Mouse (Mus musculus) CH12.LX (cell line): Measurements from ENCODE around the gene Itpr3. TPM values are rescaled to one million over a fixed set of nuclear protein-coding genes. Genes with fewer than 3 reads are reported as not detected.

Experiments
- DNase-seq: peaks from one replicate; pipeline ENCODE4 v3.0.0-alpha.2; 2013; ENCODE audit errors: extremely low read depth
- H3K27ac ChIP-seq: 2 replicates; pipeline ENCODE4 v1.5.1; 2012; ENCODE audit warnings: low read depth, mild to moderate bottlenecking, control low read depth, moderate library complexity; ENCODE audit not compliant: insufficient read depth
- H3K27me3 ChIP-seq: replicated peaks from 2 replicates; pipeline ENCODE3; 2012; ENCODE audit warnings: inconsistent platforms
- H3K36me3 ChIP-seq, 2 experiments: replicated peaks in 1 of 2; 2 replicates each; pipeline versions ENCODE3 to v1.6.1; 2012; ENCODE audit warnings: inconsistent platforms in 1 of 2, low read length in 1 of 2, mild to moderate bottlenecking in 1 of 2, mixed read lengths in 1 of 2, moderate library complexity in 1 of 2; ENCODE audit not compliant: control insufficient read depth in 1 of 2, insufficient read depth in 1 of 2
- H3K4me1 ChIP-seq, 2 experiments: 2 replicates each; pipeline ENCODE4 v1.6.1; 2012; ENCODE audit warnings: inconsistent platforms in 1 of 2, moderate library complexity in 1 of 2; ENCODE audit not compliant: insufficient read depth in 2 of 2, control insufficient read depth in 1 of 2
- H3K4me2 ChIP-seq: 2 replicates; pipeline ENCODE4 v1.6.1; 2012; ENCODE audit warnings: low read depth, mild to moderate bottlenecking, control low read depth; ENCODE audit not compliant: poor library complexity, insufficient read depth, severe bottlenecking
- H3K4me3 ChIP-seq, 3 experiments: fragments of 150-350 bp in 1 of 3; sonication (generic) in 1 of 3; replicated peaks in 1 of 3; 2 replicates each; pipeline versions ENCODE3 to v1.5.1; 2011 to 2012; ENCODE audit warnings: low read depth in 2 of 3, low read length in 2 of 3, mild to moderate bottlenecking in 2 of 3, moderate library complexity in 2 of 3, control low read depth in 1 of 3, improper control_type of control experiment in 1 of 3, inconsistent platforms in 1 of 3, mixed read lengths in 1 of 3; ENCODE audit not compliant: poor library complexity in 1 of 3
- H3K79me2 ChIP-seq: replicated peaks from 2 replicates; pipeline ENCODE4 v1.6.1; 2012; ENCODE audit warnings: mild to moderate bottlenecking, moderate library complexity; ENCODE audit not compliant: control insufficient read depth, poor library complexity, insufficient read depth, severe bottlenecking; ENCODE audit errors: extremely low read depth
- H3K9ac ChIP-seq: 2 replicates; pipeline ENCODE4 v1.6.1; 2012; ENCODE audit warnings: low read depth, mild to moderate bottlenecking, control low read depth, moderate library complexity; ENCODE audit not compliant: insufficient read depth
- H3K9me3 ChIP-seq: replicated peaks from 2 replicates; pipeline ENCODE3; 2012; ENCODE audit warnings: low read length, inconsistent platforms, mixed read lengths
- BHLHE40 ChIP-seq: IDR thresholded peaks from 2 replicates; pipeline ENCODE4 v1.6.1; 2011; ENCODE audit warnings: mild to moderate bottlenecking, low read depth, low read length, improper control_type of control experiment
- CHD2 ChIP-seq: IDR thresholded peaks from 2 replicates; pipeline ENCODE4 v1.6.1; 2011; ENCODE audit warnings: low read length, improper control_type of control experiment
- CTCF ChIP-seq, 2 experiments: IDR thresholded peaks in 1 of 2; conservative IDR thresholded peaks in 1 of 2; 2 replicates each; pipeline ENCODE4 v1.5.1; 2011 to 2012; ENCODE audit warnings: low read depth in 2 of 2, low read length in 2 of 2, improper control_type of control experiment in 1 of 2, inconsistent platforms in 1 of 2, mild to moderate bottlenecking in 1 of 2, moderate library complexity in 1 of 2
- E2F4 ChIP-seq: IDR thresholded peaks from 2 replicates; pipeline ENCODE4 v1.6.1; 2011; ENCODE audit warnings: low read depth, low read length, improper control_type of control experiment; ENCODE audit not compliant: insufficient replicate concordance
- ETS1 ChIP-seq: conservative IDR thresholded peaks from 2 replicates; pipeline ENCODE4 v1.6.1; 2012; ENCODE audit warnings: low read depth, mild to moderate bottlenecking, inconsistent platforms, low read length, improper control_type of control experiment, moderate library complexity
- IRF4 ChIP-seq: IDR thresholded peaks from 2 replicates; pipeline ENCODE4 v1.6.1; 2014; ENCODE audit warnings: low read depth, mild to moderate bottlenecking, inconsistent platforms, low read length, improper control_type of control experiment
- JUN ChIP-seq: IDR thresholded peaks from 2 replicates; pipeline ENCODE4 v1.6.1; 2011; ENCODE audit warnings: low read depth, mild to moderate bottlenecking, low read length, improper control_type of control experiment, moderate library complexity; ENCODE audit not compliant: insufficient read depth
- JUND ChIP-seq: conservative IDR thresholded peaks from 2 replicates; pipeline ENCODE4 v1.6.1; 2011; ENCODE audit warnings: low read depth, low read length, improper control_type of control experiment
- KAT2A ChIP-seq: IDR thresholded peaks from 2 replicates; pipeline ENCODE4 v1.6.1; 2012; ENCODE audit warnings: low read length, improper control_type of control experiment, inconsistent platforms; ENCODE audit not compliant: insufficient replicate concordance
- MAFK ChIP-seq: IDR thresholded peaks from 2 replicates; pipeline ENCODE4 v1.6.1; 2011; ENCODE audit warnings: low read length, improper control_type of control experiment; ENCODE audit not compliant: insufficient replicate concordance
- MAX ChIP-seq: IDR thresholded peaks from 2 replicates; pipeline ENCODE4 v1.6.1; 2011; ENCODE audit warnings: low read length, improper control_type of control experiment
- MAZ ChIP-seq: IDR thresholded peaks from 2 replicates; pipeline ENCODE4 v1.6.1; 2012; ENCODE audit warnings: low read depth, mild to moderate bottlenecking, inconsistent platforms, low read length, improper control_type of control experiment, moderate library complexity
- MEF2A ChIP-seq: IDR thresholded peaks from 2 replicates; pipeline ENCODE4 v1.6.1; 2014; ENCODE audit warnings: low read depth, mild to moderate bottlenecking, inconsistent platforms, low read length, improper control_type of control experiment, borderline replicate concordance
- MXI1 ChIP-seq: IDR thresholded peaks from 2 replicates; pipeline ENCODE4 v1.6.1; 2011; ENCODE audit warnings: mild to moderate bottlenecking, low read depth, low read length, improper control_type of control experiment
- NELFE ChIP-seq: IDR thresholded peaks from 2 replicates; pipeline ENCODE4 v1.6.1; 2011; ENCODE audit warnings: low read depth, low read length, improper control_type of control experiment
- NRF1 ChIP-seq: IDR thresholded peaks from 2 replicates; pipeline ENCODE4 v1.6.1; 2014; ENCODE audit warnings: low read depth, mild to moderate bottlenecking, inconsistent platforms, low read length, improper control_type of control experiment, moderate library complexity
- PAX5 ChIP-seq: IDR thresholded peaks from 2 replicates; pipeline ENCODE4 v1.6.1; 2012; ENCODE audit warnings: low read length, inconsistent platforms, mixed read lengths
- RAD21 ChIP-seq: IDR thresholded peaks from 2 replicates; pipeline ENCODE4 v1.6.1; 2011; ENCODE audit warnings: low read depth, mild to moderate bottlenecking, low read length, improper control_type of control experiment, moderate library complexity
- RCOR1 ChIP-seq: conservative IDR thresholded peaks from 2 replicates; pipeline ENCODE4 v1.6.1; 2012; ENCODE audit warnings: low read depth, mild to moderate bottlenecking, inconsistent platforms, low read length, improper control_type of control experiment
- SMC3 ChIP-seq: IDR thresholded peaks from 2 replicates; pipeline ENCODE4 v1.6.1; 2011; ENCODE audit warnings: low read depth, low read length, improper control_type of control experiment
- TCF12 ChIP-seq: IDR thresholded peaks from 2 replicates; pipeline ENCODE4 v1.6.1; 2014; ENCODE audit warnings: low read depth, mild to moderate bottlenecking, inconsistent platforms, low read length, improper control_type of control experiment
- USF1 ChIP-seq: IDR thresholded peaks from 2 replicates; pipeline ENCODE4 v1.6.1; 2014; ENCODE audit warnings: low read depth, mild to moderate bottlenecking, inconsistent platforms, low read length, improper control_type of control experiment
- USF2 ChIP-seq: conservative IDR thresholded peaks from 2 replicates; pipeline ENCODE4 v1.6.1; 2011; ENCODE audit warnings: low read depth, low read length, improper control_type of control experiment
- ZC3H11A ChIP-seq: IDR thresholded peaks from 2 replicates; pipeline ENCODE4 v1.6.1; 2012; ENCODE audit warnings: low read depth, mild to moderate bottlenecking, inconsistent platforms, low read length, improper control_type of control experiment
- ZNF384 ChIP-seq: IDR thresholded peaks from 2 replicates; pipeline ENCODE4 v1.6.1; 2012; ENCODE audit warnings: low read depth, low read length, improper control_type of control experiment, inconsistent platforms
- dilution Hi-C: fragments of 300-500 bp; cut with MboI; formaldehyde crosslinking; loops from 2 replicates; pipeline ENCODE4 v1.14.3; 2020; ENCODE audit warnings: low sequenced_read_pairs; ENCODE audit not compliant: extremely low pct_unique_long_range_greater_than_20kb, extremely low pct_ligation_motif_present
- in situ Hi-C: fragments of 300-500 bp; cut with MboI; formaldehyde crosslinking; loops from 3 replicates; pipeline ENCODE4 v1.14.3; 2019; ENCODE audit warnings: low sequenced_read_pairs, low pct_ligation_motif_present, low pct_unique_long_range_greater_than_20kb, mixed read lengths
- polyA plus RNA-seq: library from polyadenylated mRNA; unstranded; fragments of >175 nt; gene quantifications from 2 replicates; pipeline ENCODE4 v1.2.1, GENCODE M21; 2012; ENCODE audit warnings: low read depth; ENCODE audit not compliant: insufficient read length
- total RNA-seq, 2 experiments: library from RNA; depleted of rRNA; stranded (reverse); fragments of 300-350 nt in 1 of 2; fragments of >200 nt in 1 of 2; gene quantifications; 2 replicates each; pipeline ENCODE4 v1.2.3; 2012 to 2014

Gene Itpr3
- total and polyA plus RNA-seq, 3 experiments = 2.5 to 11.3 (median 9.5) TPM

- Histone ChIP-seq H3K9me3 (no peaks in the 10 kb centered on the region), H3K4me1 (peaks cover 9 to 44% of the 10 kb centered on the region in 2 experiments), H3K4me3 (no peak overlapping the region), H3K27ac (no peak overlapping the region), H3K79me2 (no peaks in the 10 kb centered on the region), H3K4me2 (no peak overlapping the region), H3K36me3 (peaks cover 3 to 35% of the 10 kb centered on the region in 2 experiments), H3K27me3 (no peaks in the 10 kb centered on the region), H3K9ac (no peak overlapping the region)
- TF ChIP-seq NELFE (0 out of 2 replicates have a peak, but pooled peaks have one; percentile 29), MAZ (no peak), BHLHE40 (0 out of 2 replicates have a peak, but pooled peaks have one; percentile 12), IRF4 (no peak), JUND (no peak), MAFK (no peak), RCOR1 (no peak), ZC3H11A (no peak), MAX (no peak), JUN (no peak), RAD21 (peak; percentile 22), ZNF384 (no peak), SMC3 (peak; percentile 56), CTCF (conservative IDR thresholded peaks at IDR 0.05 in 1 of 2, IDR thresholded peaks at IDR 0.05 in 1 of 2; ENCODE audit: low read depth in 2 of 2, low read length in 2 of 2) (peak; percentile 56 to 71; a peak in 3 of 4 replicates)
- in situ Hi-C loops (no loop called here), dilution Hi-C loops (no loop called here)
- DNase-seq = no peak
These were observed 14.5 kb downstream of the Itpr3 start for GRCm38 (mm10) chr17:27071630-27072029.

- DNase-seq = no peak
- Histone ChIP-seq H3K9ac (no peak overlapping the region), H3K4me2 (no peak overlapping the region), H3K36me3 (peaks cover 6 to 43% of the 10 kb centered on the region in 2 experiments), H3K4me1 (peaks cover 3 to 37% of the 10 kb centered on the region in 2 experiments; a peak in 2 of 4 replicates)
- in situ Hi-C loops = no loop called here
- dilution Hi-C loops = no loop called here
- TF ChIP-seq USF1 (no peak), ETS1 (no peak), E2F4 (no peak), CTCF (conservative IDR thresholded peaks at IDR 0.05 in 1 of 2, IDR thresholded peaks at IDR 0.05 in 1 of 2; ENCODE audit: low read depth in 2 of 2, low read length in 2 of 2) (no peak), MXI1 (no peak), MEF2A (no peak), KAT2A (no peak), MAFK (no peak), BHLHE40 (no peak), NRF1 (no peak), MAZ (no peak), NELFE (no peak), USF2 (no peak), CHD2 (no peak), PAX5 (no peak), ZC3H11A (no peak), TCF12 (no peak), JUN (no peak)
- TF ChIP-seq, all 38 proteins: peak for 0
- no peaks in the 10 kb centered on the region for H3K27me3 ChIP-seq
- no peaks in the 10 kb centered on the region for H3K79me2 ChIP-seq
- peaks cover 3% of the 10 kb centered on the region for H3K9me3 ChIP-seq
- H3K27ac ChIP-seq = no peak overlapping the region
- no peak overlapping the region for H3K4me3 ChIP-seq
These were observed 15.3 kb downstream of the Itpr3 start for GRCm38 (mm10) chr17:27072363-27072762.
